Mouse (Mus musculus): Measurements from ENCODE around the gene Ids.

DNA sequence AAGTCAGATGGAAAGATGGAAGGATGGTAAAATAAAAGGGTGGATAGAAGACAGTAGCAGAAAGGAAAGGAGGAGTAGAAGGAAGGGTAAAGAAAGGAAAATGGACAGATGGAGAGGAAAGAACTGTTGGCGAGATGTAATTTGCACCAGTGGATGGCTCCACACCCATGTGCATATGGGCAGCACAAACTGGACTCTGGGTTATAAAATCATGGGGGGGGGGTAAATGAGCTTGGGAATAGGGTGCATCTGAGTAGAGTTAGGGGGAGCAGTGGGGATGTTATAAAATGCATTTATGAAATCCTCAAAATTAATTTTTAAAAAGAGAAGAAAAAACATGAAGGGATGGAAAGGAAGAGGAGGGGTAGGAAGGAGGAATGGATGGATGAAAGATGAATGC, 682 bp downstream of the Ids start:
- TF ChIP-seq POLR2A (IDR thresholded peaks at IDR 0.05; ENCODE audit: borderline replicate concordance, extremely low read depth, low read depth, low read length) (no peak), CTCF (IDR thresholded peaks at IDR 0.05; ENCODE audit: insufficient read depth, low read length) (no peak)
